Mouse (Mus musculus) myocyte (in vitro differentiated cells): ENCODE measurements around the gene Vmn1r167. TPM values are rescaled to one million over a fixed set of nuclear protein-coding genes. Genes with fewer than 3 reads are reported as not detected.
"Not testable (repeated sequence)": the region's sequence is repeated elsewhere in the genome, so short reads cannot be mapped to it uniquely, and the experiment has no call there.

Experiments
- H3K27me3 ChIP-seq: one replicate; pipeline ENCODE4 v1.6.1; 2011; ENCODE audit not compliant: control insufficient read depth, insufficient read depth, insufficient read length
- H3K36me3 ChIP-seq: one replicate; pipeline ENCODE4 v1.6.1; 2011; ENCODE audit not compliant: control insufficient read depth, insufficient read depth
- H3K4me2 ChIP-seq: one replicate; pipeline ENCODE4 v1.6.1; 2011; ENCODE audit warnings: low read depth, control low read depth
- H3K4me3 ChIP-seq: one replicate; pipeline ENCODE4 v1.5.1; 2011; ENCODE audit warnings: mild to moderate bottlenecking, control low read depth, moderate library complexity
- H3K79me2 ChIP-seq: one replicate; pipeline ENCODE4 v1.6.1; 2011; ENCODE audit not compliant: control insufficient read depth, insufficient read depth
- H3ac ChIP-seq: one replicate; pipeline ENCODE4 v1.6.1; 2011; ENCODE audit not compliant: control insufficient read depth, insufficient read length
- polyA plus RNA-seq: library from polyadenylated mRNA; unstranded; fragments of >200 nt; fragmentation: generic; extraction: Trizol; gene quantifications from one replicate; pipeline ENCODE4 v1.2.1, GENCODE M21; 2012; ENCODE audit warnings: missing spikeins

The Vmn1r167 gene
- polyA plus RNA-seq: not detected

GRCm38 (mm10) chr7:23507106-23507505 lies at the start of gene Vmn1r167:
TSS of gene Vmn1r167 (minus strand) at chr7:23507206.
- not testable (repeated sequence) for H3K27me3 ChIP-seq, H3K36me3 ChIP-seq, H3K4me2 ChIP-seq, H3ac ChIP-seq, H3K79me2 ChIP-seq, H3K4me3 ChIP-seq

GRCm38 (mm10) chr7:23539432-23539831 lies 32.4 kb upstream of the Vmn1r167 start, which contains the start of gene Vmn1r168:
TSS of gene Vmn1r168 (plus strand) at chr7:23539732.
- not testable (repeated sequence) for H3K4me2 ChIP-seq, H3ac ChIP-seq, H3K27me3 ChIP-seq, H3K36me3 ChIP-seq, H3K4me3 ChIP-seq, H3K79me2 ChIP-seq

GRCm38 (mm10) chr7:23472886-23473285 lies 34.1 kb downstream of the Vmn1r167 start:
- H3K4me3 ChIP-seq, H3ac ChIP-seq, H3K79me2 ChIP-seq, H3K36me3 ChIP-seq, H3K4me2 ChIP-seq, H3K27me3 ChIP-seq: not testable (repeated sequence)

- H3K27me3 ChIP-seq, H3ac ChIP-seq, H3K4me3 ChIP-seq, H3K36me3 ChIP-seq, H3K79me2 ChIP-seq, H3K4me2 ChIP-seq: not testable (repeated sequence)
Measured at GRCm38 (mm10) chr7:23470832-23471231, 36.2 kb downstream of the Vmn1r167 start.

- H3K4me2 ChIP-seq, H3K4me3 ChIP-seq, H3K79me2 ChIP-seq, H3K36me3 ChIP-seq, H3K27me3 ChIP-seq, H3ac ChIP-seq: not testable (repeated sequence)
Measured at GRCm38 (mm10) chr7:23470201-23470600, 36.8 kb downstream of the Vmn1r167 start.

Other genes with a start within 250 kb of the Vmn1r167 start
- gene Gm6902, start 228.3 kb downstream of the Vmn1r167 start, polyA plus RNA-seq: not detected
- gene Nlrp4e, start 206.0 kb downstream of the Vmn1r167 start, polyA plus RNA-seq: 1.5 TPM
- not detected for gene Nlrp5, start 121.3 kb downstream of the Vmn1r167 start, polyA plus RNA-seq
- gene Vmn1r168, start 32.5 kb upstream of the Vmn1r167 start, polyA plus RNA-seq: not detected
- not detected for gene Vmn1r169, start 68.3 kb upstream of the Vmn1r167 start, polyA plus RNA-seq
- not detected for gene Vmn1r170, start 99.0 kb upstream of the Vmn1r167 start, polyA plus RNA-seq
- gene Vmn1r171, start 123.5 kb upstream of the Vmn1r167 start, polyA plus RNA-seq: not detected
- gene Vmn1r172, start 151.1 kb upstream of the Vmn1r167 start, polyA plus RNA-seq: not detected
- gene Vmn1r173, start 193.5 kb upstream of the Vmn1r167 start, polyA plus RNA-seq: not detected
- not detected for gene Vmn1r174, start 245.1 kb upstream of the Vmn1r167 start, polyA plus RNA-seq